Mouse (Mus musculus): ENCODE data around the gene Atp8b4.
A peak's percentile ranks its signal among the peaks of the same experiment; 100 is the strongest.
"Not testable (repeated sequence)": the region's sequence is repeated elsewhere in the genome, so short reads cannot be mapped to it uniquely, and the experiment has no call there.

Gene Atp8b4

GRCm38 (mm10) chr2:126483337-126483736 is 17.1 kb downstream of the Atp8b4 start:
- no peak for DNase-seq (ENCODE audit: low read depth, low spot score)
- no peaks in the 10 kb centered on the region for H3K36me3 ChIP-seq (ENCODE audit: control insufficient read depth, insufficient read depth, low read length, poor library complexity, severe bottlenecking)

GRCm38 (mm10) chr2:126477556-126477955 is 22.9 kb downstream of the Atp8b4 start:
- no peaks in the 10 kb centered on the region for H3K36me3 ChIP-seq (ENCODE audit: control insufficient read depth, insufficient read depth, low read length, poor library complexity, severe bottlenecking)
- no peaks in the 10 kb centered on the region for H3K27me3 ChIP-seq (ENCODE audit: control insufficient read depth, insufficient read depth, low read length, poor library complexity, severe bottlenecking)
- no peak for DNase-seq (ENCODE audit: low read depth, low spot score)

More at GRCm38 (mm10) chr2:126483337-126483736, 17.1 kb downstream of the Atp8b4 start:
- H3K27me3 ChIP-seq (ENCODE audit: control insufficient read depth, insufficient read depth, low read length, poor library complexity, severe bottlenecking), result no peaks in the 10 kb centered on the region

- Histone ChIP-seq H3K36me3 (ENCODE audit: control insufficient read depth, insufficient read depth, low read length, poor library complexity, severe bottlenecking) (no peaks in the 10 kb centered on the region), H3K27me3 (ENCODE audit: control insufficient read depth, insufficient read depth, low read length, poor library complexity, severe bottlenecking) (no peaks in the 10 kb centered on the region)
- DNase-seq (ENCODE audit: low read depth, low spot score), result peak; percentile 41
Observed at GRCm38 (mm10) chr2:126475681-126476410, 24.6 kb downstream of the Atp8b4 start.

DNA sequence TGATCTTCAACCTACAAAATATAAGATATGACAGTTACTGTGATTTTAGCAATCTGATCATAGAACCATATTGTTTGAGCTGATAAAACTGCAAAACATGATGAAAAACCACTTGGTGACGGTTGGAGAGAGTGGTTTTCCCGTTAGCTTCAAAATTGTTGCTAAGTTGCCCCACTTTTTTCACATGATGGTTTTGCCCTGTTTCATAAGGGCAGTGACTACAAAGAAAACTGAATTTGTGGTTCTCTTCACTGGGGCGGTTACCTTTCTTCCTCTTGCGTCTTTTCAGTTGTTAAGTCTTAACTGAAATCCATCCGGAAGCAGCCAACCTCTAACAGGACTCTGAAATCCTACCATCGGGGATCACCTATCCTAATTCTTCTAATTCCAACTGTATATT is 26.5 kb downstream of the Atp8b4 start:
- Histone ChIP-seq H3K27me3 (ENCODE audit: control insufficient read depth, insufficient read depth, low read length, poor library complexity, severe bottlenecking) (no peaks in the 10 kb centered on the region), H3K36me3 (ENCODE audit: control insufficient read depth, insufficient read depth, low read length, poor library complexity, severe bottlenecking) (no peaks in the 10 kb centered on the region)
- DNase-seq (ENCODE audit: low read depth, low spot score), result no peak

DNA sequence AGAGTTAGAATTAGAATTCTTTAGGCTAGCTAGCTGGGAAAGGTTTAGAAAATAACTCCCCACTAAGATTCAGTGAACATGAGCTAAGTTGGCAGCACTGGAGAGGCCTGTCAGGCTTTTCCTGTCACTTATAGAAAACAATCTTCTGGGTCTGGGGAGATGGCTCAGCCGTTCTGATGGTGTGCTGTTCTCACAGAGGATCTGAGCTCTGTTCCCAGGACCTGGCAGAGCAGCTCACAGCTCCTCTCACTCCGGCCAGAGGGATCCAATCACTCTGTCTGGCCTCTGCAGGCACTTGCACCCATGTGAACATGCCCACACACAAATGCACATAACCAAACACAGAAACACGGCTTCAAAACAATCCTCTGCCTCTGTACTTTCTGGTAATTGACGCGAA is 27.6 kb downstream of the Atp8b4 start:
- Histone ChIP-seq H3K36me3 (ENCODE audit: control insufficient read depth, insufficient read depth, low read length, poor library complexity, severe bottlenecking) (no peaks in the 10 kb centered on the region), H3K27me3 (ENCODE audit: control insufficient read depth, insufficient read depth, low read length, poor library complexity, severe bottlenecking) (no peaks in the 10 kb centered on the region)
- DNase-seq (ENCODE audit: low read depth, low spot score), result no peak

- DNase-seq (ENCODE audit: low read depth, low spot score), result no peak
- Histone ChIP-seq H3K27me3 (ENCODE audit: control insufficient read depth, insufficient read depth, low read length, poor library complexity, severe bottlenecking) (no peaks in the 10 kb centered on the region), H3K36me3 (ENCODE audit: control insufficient read depth, insufficient read depth, low read length, poor library complexity, severe bottlenecking) (no peaks in the 10 kb centered on the region)
Observed at GRCm38 (mm10) chr2:126467790-126468189, 32.7 kb downstream of the Atp8b4 start.

- Histone ChIP-seq H3K36me3 (ENCODE audit: control insufficient read depth, insufficient read depth, low read length, poor library complexity, severe bottlenecking) (no peaks in the 10 kb centered on the region), H3K27me3 (ENCODE audit: control insufficient read depth, insufficient read depth, low read length, poor library complexity, severe bottlenecking) (no peaks in the 10 kb centered on the region)
- peak; percentile 31 for DNase-seq (ENCODE audit: low read depth, low spot score)
Observed at GRCm38 (mm10) chr2:126466391-126467134, 33.9 kb downstream of the Atp8b4 start.

- no peaks in the 10 kb centered on the region for H3K36me3 ChIP-seq (ENCODE audit: control insufficient read depth, insufficient read depth, low read length, poor library complexity, severe bottlenecking)
- DNase-seq (ENCODE audit: low read depth, low spot score), result no peak
- H3K27me3 ChIP-seq (ENCODE audit: control insufficient read depth, insufficient read depth, low read length, poor library complexity, severe bottlenecking), result no peaks in the 10 kb centered on the region
Observed at GRCm38 (mm10) chr2:126458661-126459060, 41.8 kb downstream of the Atp8b4 start.

GRCm38 (mm10) chr2:126457759-126458158 is 42.7 kb downstream of the Atp8b4 start:
- not testable (repeated sequence) for H3K27me3 ChIP-seq (ENCODE audit: control insufficient read depth, insufficient read depth, low read length, poor library complexity, severe bottlenecking); H3K36me3 ChIP-seq (ENCODE audit: control insufficient read depth, insufficient read depth, low read length, poor library complexity, severe bottlenecking); DNase-seq (ENCODE audit: low read depth, low spot score)

DNA sequence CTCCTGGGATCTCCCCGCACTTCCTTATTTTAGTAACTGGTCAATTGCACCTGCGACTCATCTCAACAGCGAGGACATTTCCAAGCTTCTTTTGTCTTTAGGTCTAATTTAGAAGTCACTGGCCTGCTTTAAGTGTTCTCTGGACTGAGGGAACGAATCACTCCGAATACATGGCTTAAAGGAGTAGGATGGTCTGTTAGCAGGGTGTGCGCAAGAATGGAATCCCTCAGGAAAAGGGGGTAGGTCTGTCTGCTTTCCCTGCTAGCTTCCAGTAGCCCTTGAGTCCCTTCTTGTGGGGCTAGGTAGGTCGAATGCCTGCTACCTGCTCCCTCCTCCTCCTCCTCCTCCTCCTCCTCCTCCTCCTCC is 49.6 kb downstream of the Atp8b4 start:
- DNase-seq (ENCODE audit: low read depth, low spot score), result no peak
- H3K27me3 ChIP-seq (ENCODE audit: control insufficient read depth, insufficient read depth, low read length, poor library complexity, severe bottlenecking), result no peaks in the 10 kb centered on the region
- no peaks in the 10 kb centered on the region for H3K36me3 ChIP-seq (ENCODE audit: control insufficient read depth, insufficient read depth, low read length, poor library complexity, severe bottlenecking)

GRCm38 (mm10) chr2:126450210-126450936 is 50.1 kb downstream of the Atp8b4 start:
- DNase-seq (ENCODE audit: low read depth, low spot score), result no peak
- no peaks in the 10 kb centered on the region for H3K36me3 ChIP-seq (ENCODE audit: control insufficient read depth, insufficient read depth, low read length, poor library complexity, severe bottlenecking)

GRCm38 (mm10) chr2:126445039-126445438 is 55.4 kb downstream of the Atp8b4 start:
- Histone ChIP-seq H3K27me3 (ENCODE audit: control insufficient read depth, insufficient read depth, low read length, poor library complexity, severe bottlenecking) (no peaks in the 10 kb centered on the region), H3K36me3 (ENCODE audit: control insufficient read depth, insufficient read depth, low read length, poor library complexity, severe bottlenecking) (no peaks in the 10 kb centered on the region)

More at GRCm38 (mm10) chr2:126450210-126450936, 50.1 kb downstream of the Atp8b4 start:
- no peaks in the 10 kb centered on the region for H3K27me3 ChIP-seq (ENCODE audit: control insufficient read depth, insufficient read depth, low read length, poor library complexity, severe bottlenecking)

DNA sequence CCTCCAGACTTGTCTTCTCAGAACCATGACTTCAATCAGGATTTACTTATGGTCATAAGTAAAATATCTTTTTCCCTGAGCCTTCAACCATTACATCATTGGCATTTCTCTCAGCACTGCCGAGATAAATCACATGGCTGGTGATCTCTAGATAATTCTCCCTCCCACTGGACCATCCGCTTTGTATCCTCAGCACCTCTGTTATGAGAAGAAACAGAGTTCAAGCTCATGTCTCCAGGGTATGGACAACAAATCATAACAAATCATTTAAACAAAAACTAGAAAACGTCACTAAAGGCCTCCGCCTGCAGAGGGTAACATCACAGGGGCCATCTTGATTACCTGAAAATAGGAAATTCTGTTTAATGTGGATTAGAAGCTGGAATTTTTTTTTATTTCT is 58.9 kb downstream of the Atp8b4 start:
- no peaks in the 10 kb centered on the region for H3K27me3 ChIP-seq (ENCODE audit: control insufficient read depth, insufficient read depth, low read length, poor library complexity, severe bottlenecking)
- no peaks in the 10 kb centered on the region for H3K36me3 ChIP-seq (ENCODE audit: control insufficient read depth, insufficient read depth, low read length, poor library complexity, severe bottlenecking)
- DNase-seq (ENCODE audit: low read depth, low spot score), result no peak

More at GRCm38 (mm10) chr2:126445039-126445438, 55.4 kb downstream of the Atp8b4 start:
- no peak for DNase-seq (ENCODE audit: low read depth, low spot score)

GRCm38 (mm10) chr2:126434712-126435111 is 65.8 kb downstream of the Atp8b4 start:
- DNase-seq (ENCODE audit: low read depth, low spot score), result no peak
- Histone ChIP-seq H3K36me3 (ENCODE audit: control insufficient read depth, insufficient read depth, low read length, poor library complexity, severe bottlenecking) (no peaks in the 10 kb centered on the region), H3K27me3 (ENCODE audit: control insufficient read depth, insufficient read depth, low read length, poor library complexity, severe bottlenecking) (no peaks in the 10 kb centered on the region)

- Histone ChIP-seq H3K36me3 (ENCODE audit: control insufficient read depth, insufficient read depth, low read length, poor library complexity, severe bottlenecking) (no peaks in the 10 kb centered on the region), H3K27me3 (ENCODE audit: control insufficient read depth, insufficient read depth, low read length, poor library complexity, severe bottlenecking) (no peaks in the 10 kb centered on the region)
- DNase-seq (ENCODE audit: low read depth, low spot score), result no peak
Observed at GRCm38 (mm10) chr2:126434305-126434704, 66.2 kb downstream of the Atp8b4 start.

Data from splenic B cell, adult 2 months (primary cell).